Mouse (Mus musculus): ENCODE results near the gene Dbnl.

Gene Dbnl

DNA sequence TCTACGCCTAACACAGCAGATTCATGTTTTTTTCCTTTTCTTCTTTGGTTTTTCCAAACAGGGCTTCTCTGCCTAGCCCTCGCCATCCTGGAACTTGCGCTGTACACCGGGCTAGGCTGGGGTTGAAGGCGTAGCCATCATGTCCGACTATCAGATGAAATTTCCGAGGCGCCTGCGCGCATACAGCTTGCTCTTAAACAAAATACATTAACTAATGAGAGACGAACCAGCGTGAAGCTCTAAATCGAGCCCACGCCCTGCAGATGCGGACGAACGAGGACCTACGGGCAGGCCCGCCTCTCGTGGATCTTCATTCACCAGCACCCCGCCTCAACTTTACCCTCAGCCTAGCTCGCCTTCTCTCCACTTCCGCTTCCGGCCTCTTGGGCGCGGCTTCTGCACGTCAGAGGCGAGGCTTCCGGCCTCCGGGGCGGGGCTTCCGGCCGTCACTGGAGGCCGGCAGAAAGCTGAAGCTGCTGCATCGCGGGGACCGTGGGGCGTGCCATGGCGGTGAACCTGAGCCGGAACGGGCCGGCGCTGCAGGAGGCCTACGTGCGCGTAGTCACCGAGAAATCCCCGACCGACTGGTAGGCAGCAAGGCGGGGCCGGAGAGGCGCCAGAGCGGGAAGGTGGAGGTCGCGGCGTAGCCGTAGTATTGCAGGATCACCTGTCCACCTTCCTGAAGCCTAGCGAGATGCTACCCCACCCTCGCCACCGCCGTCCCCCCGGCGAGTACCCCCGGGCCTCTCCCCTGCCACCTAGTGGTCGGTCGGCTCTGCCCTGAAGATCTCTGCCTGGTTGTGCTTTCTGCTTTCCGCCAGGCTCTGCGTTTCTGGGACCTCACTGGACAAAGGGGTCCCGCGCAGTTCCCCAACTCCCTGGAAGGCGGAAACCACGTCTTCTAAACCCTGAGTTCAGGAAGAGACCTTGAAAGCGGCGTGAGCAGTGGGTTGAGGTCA is at the start of gene Dbnl:
Gene Dbnl (plus strand): TSS at position 433 of the 959 bp plus-strand sequence.
- DNase-seq = peak; percentile 96

- no peak for DNase-seq
These were observed 49.2 kb upstream of the Dbnl start for GRCm38 (mm10) chr11:5738888-5739632.

GRCm38 (mm10) chr11:5739846-5740245 is 48.4 kb upstream of the Dbnl start:
- DNase-seq = peak; percentile 88

- DNase-seq = no peak
These were observed 47.7 kb upstream of the Dbnl start for GRCm38 (mm10) chr11:5740599-5740964.

DNA sequence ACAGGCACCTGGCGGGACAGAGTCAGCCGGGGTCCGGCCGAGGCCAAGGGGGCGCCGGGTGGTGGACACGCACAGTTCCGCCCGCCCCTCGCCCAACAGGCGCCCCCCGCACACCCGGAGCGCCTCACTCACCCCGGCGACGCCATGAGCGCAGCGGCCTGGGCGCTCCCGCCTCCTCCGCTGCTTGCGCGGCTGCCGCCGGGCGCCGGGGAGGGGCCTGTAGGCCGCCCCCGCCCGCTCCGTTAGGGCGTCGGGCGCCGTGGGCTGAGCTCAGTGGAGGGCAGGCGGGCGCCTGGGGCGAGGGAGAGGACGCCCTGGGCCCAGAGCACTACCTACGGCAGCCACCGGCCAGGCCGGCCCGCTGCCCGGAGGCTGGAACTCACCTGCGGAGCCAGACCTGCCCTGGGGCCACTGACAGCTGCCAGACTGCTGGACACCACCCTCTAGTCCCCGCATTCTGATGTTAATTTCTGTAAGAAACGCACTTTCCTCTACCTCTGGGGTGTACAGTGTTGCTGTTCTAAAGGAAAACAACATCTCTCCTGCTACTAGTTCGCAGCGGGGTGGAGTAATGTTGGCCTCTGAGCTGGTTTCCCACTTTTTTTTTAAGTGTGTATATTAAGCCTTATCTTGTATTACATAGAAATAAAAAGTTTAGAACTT is 47.2 kb upstream of the Dbnl start:
- DNase-seq = peak; percentile 82

GRCm38 (mm10) chr11:5742106-5742505 is 46.2 kb upstream of the Dbnl start:
- DNase-seq = no peak

DNA sequence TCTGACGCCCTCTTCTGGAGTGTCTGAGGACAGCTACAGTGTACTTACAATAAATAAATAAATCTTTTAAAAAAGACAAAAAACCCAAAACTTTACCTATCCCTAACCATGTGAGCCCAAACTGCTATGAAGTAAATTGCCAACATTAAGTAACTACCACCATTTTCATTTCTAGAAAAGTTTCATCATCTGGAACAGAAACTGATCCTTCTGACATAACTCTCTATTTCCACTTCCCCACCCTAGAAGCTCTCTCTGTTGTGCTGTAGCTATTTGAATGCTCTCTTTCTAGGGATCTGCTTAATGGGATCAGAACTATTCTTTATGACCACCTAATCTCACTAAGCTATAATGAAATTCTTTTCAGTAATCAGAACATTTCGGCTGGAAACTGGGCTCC is 43.3 kb upstream of the Dbnl start:
- DNase-seq = no peak

DNA sequence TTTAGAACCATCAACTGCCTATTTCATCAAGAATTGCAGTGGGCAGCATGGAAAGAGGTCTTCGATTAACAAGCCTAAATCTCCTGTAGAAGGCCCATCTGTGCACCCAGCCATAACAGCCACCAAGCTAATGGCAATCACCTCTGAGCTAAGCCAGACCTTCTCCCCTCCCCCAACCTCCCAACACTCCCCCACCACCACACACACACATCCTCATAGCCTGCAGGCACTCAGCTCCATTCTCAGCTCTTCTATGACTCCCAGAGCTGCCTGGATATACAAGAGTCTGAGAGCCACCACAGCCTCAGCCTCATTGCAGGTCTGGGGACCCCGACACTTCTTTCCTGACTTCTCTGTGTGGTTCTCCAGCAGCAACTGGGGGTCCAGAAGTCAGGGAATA is 34.5 kb upstream of the Dbnl start:
- DNase-seq = no peak

DNA sequence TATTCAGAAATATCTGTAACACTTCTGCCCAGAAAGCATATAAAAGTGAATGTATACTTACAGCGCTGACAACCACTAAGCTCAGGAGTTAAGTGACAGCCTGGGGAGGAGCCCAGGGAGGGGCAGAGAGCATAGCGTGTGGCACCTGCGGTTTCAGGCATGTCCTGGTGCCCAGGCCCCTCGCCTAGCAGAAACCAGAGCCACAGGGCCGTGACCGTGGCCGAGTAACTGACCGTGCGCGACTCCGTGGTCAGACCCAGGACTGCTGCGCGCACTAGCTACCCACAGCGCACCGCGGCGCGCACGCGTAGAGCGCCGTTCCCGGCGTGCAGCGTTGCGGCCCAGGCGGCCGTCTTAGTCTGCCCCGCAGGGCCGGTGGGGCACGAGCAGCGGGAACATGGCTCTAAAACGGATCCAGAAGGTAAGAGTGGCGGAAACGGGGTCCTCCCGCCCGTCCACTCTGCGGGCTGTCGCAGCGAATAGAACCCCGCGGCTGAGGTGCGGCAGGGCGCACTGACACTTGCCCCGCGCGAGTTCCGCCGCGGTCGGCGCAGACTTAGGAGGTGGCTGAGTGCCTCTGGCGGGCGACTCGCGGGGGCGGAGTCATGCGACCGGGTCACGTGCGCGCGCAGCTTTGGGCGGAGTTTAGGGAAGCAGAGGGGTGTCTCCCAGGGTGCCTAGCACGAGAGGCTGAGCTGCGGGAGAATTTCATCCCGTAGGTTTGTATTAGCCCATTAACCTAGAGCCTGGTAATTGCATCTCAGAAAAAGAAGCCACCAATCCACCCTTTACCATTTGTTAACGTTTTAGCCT is 26.3 kb upstream of the Dbnl start, which contains the start of gene Urgcp:
Gene Urgcp (minus strand): TSS at position 557 of the 813 bp plus-strand sequence.
- DNase-seq = peak; percentile 92

DNA sequence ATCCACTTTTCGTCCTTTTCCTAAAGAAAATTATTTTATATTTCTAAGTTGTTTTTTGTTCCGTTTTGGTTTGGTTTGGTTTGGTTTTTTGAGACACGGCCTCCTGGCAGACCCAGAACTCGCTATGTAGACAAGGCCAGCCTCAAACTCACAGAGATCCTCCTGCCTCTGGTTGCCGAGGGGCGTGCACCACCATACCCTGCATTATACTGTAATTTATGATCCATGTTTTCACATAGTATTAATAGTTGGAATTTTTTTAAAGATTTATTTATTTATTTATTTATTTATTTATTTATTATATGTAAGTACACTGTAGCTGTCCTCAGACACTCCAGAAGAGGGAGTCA is 25.7 kb upstream of the Dbnl start:
- no peak for DNase-seq

DNA sequence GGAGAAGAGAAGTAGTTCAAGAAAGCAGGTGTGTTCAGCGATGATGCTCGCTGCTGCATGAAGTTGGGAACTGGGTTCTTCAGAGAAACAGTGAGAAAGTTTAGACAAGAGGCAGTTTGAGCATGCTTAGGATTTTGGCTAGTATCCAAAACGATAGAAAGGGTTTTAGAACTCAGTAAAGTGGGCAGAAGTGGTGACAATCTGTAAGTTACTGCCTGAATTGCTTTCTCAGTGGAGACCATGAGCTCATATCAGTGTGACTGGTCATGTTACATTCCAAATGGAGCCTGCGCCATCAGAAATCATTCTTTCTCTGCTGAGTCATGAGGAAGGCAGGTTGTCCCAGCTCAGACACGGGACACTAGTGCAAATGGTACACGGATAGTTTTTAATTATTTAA is 22.3 kb upstream of the Dbnl start:
- DNase-seq = no peak

GRCm38 (mm10) chr11:5778481-5778880 is 9.8 kb upstream of the Dbnl start:
- no peak for DNase-seq

- no peak for DNase-seq
These were observed 8.2 kb upstream of the Dbnl start for GRCm38 (mm10) chr11:5780035-5780499.

DNA sequence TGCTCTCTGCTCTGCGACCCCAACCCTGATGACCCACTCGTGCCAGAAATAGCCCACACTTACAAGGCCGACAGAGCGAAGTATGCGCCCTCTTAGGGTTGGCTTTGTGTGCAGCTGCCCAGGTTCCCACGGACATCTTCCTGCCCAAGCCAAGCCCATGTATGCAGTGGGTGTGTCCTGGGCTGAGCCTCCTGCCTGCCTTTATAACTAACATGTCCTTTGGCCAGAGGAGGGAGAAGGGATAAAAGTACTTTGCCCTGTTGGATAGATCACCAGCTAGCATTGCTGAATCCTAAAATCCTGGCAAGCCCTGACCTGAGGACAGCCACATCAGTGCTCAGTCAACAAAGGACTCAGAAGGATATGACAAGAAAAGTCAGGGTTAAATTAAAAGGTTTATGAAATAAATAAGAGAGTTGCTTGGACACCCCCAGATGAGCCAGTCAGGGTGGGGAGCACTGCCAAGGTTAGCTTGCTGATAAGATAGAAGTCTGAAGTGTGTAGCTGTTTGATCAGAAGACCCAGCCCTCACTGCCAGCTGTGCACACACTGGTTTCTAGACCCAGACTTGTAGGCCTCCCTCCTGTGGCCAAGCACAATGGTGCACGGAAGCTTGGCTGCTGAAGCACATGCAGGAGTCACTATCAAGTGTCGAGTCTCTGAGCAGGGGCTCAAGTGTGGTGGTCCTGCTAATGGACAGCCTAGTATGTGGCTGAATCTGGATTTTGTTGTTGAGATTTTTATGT is 5.9 kb upstream of the Dbnl start:
- DNase-seq = peak; percentile 50

- no peak for DNase-seq
These were observed 2.6 kb upstream of the Dbnl start for GRCm38 (mm10) chr11:5785732-5786131.

- DNase-seq = no peak
These were observed 625 bp upstream of the Dbnl start for GRCm38 (mm10) chr11:5787671-5788055.

GRCm38 (mm10) chr11:5789071-5789753 is 924 bp downstream of the Dbnl start:
- no peak for DNase-seq

- DNase-seq = no peak
These were observed 1.6 kb downstream of the Dbnl start for GRCm38 (mm10) chr11:5789754-5790333.

DNA sequence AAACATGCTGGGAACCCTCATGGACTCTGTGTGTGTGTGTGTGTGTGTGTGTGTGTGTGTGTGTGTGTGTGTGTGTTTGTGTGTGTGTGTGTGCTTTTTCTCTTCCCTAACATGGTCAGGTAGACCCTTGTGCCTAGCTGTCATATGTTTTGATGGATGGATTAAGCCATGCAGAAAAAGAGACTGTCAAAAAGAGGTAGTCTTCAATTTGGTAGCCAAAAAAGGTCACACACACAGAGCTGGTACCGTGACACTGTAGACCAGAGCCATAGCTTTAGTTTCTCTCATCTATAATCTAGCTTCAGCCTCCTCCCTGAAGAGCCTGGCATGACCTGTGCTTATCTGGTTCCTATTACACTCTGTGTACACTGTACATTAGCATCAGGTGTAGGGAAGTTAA is 2.1 kb downstream of the Dbnl start:
- no peak for DNase-seq

DNA sequence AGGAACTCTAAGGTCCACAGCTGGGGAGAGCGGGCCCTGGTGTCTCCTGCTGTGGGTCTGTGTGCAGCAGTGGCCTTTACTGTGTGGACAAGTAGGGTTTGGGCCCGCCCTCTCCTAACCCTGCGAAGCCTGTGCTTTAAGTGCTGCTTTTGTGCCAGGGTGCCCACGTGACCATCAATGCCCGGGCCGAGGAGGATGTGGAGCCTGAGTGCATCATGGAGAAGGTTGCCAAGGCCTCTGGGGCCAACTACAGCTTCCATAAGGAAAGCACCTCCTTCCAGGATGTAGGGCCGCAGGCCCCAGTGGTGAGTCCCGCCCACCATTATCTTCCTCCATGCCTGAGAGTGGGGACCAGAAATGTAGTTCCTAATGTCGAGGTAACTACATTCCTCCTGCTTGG is 7.0 kb downstream of the Dbnl start:
- no peak for DNase-seq

- DNase-seq = no peak
These were observed 7.4 kb downstream of the Dbnl start for GRCm38 (mm10) chr11:5795706-5796105.

Measured in kidney, adult 11 months (tissue).